Mouse (Mus musculus): ENCODE results near the gene B3gnt8. TPM values are rescaled to one million over a fixed set of nuclear protein-coding genes. Genes with fewer than 3 reads are reported as not detected.

B3gnt8 gene
- total RNA-seq, 2 experiments from 2014 or later: 0.19 to 8.2 TPM

DNA sequence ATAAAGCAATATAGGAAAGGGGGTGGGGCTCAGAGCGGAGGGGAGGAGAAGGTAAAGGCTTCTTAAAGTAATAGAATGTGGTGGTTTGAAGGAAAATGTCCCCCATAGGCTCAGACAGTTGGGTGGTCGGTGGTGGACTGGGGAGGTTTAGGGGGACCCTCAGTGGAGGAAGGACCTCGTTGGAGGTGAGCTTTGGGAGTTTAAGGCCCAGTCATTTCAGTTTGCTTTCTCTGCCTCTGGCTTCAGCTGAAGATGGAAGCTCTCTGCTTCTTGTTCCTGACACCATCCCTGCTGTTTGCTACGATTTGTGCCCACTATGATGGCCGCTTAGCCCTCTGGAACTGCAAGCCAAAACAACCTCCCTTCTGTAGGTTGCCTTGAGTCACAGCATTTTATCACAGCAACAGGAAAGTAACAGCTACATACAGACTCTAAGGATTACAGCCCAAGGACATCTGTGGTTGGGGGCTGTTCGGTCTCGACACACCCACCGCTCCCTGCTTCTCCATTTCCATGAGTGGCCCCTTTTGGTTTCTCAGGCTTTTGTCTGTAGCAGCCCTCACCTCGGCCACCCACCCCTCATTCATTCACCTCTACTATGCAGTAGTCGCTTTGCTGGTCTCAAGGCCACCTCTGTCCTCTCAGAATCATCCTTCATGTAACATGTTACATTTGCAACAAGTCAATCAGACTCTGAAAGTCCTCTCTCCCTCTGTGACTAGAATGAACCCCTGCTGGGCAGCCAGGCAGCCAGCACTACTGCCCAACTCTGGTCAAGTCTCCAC lies 8.9 kb upstream of the B3gnt8 start:
- ATAC-seq (replicated peaks; ENCODE audit: low FRiP score, low TSS enrichment, poor library complexity, severe bottlenecking): no peak

DNA sequence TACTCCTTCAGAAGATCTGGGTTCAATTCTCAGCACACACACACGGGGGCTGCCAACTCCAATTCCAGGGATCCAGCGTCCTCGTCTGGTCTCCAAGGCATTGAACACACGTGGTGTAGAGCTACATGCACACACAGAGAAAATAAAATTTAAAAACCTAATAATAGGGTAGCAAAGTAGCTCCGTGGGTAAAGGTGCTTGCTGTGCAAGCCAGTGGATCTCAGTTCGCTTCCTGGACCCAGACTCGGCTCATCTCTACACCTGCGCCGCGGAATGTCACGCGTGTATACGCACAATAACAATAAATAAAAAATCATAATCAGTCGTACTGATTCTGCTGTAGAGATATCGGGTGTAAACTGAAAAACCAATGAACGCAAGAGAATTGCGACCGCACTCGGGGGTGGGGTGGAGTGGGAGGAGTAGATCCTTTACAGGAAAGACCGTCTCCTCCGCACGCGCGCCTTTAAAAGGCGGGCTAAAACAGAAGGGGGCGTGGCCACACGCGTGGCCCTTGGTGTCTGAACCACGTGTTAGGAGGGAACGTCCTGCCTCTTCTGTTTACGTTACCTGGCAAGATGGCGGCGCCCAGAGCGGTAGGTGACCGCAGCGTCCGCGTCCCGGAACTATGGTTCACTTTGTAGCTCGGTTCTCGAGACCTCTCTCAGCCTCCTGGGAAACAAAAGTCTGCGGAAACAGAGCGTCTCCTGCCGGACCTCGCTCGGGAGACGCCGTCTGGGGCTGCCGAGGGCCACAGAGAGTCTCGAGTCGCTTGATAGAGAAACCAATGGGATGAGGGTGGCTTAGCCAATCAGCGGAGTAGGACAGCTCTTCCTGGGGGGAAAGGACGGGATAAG lies 7.4 kb upstream of the B3gnt8 start, which contains the start of gene Dmac2:
Dmac2 (plus strand) TSS at position 550 of the 857 bp plus-strand sequence.
- ATAC-seq (replicated peaks; ENCODE audit: low FRiP score, low TSS enrichment, poor library complexity, severe bottlenecking): peak; percentile 96

DNA sequence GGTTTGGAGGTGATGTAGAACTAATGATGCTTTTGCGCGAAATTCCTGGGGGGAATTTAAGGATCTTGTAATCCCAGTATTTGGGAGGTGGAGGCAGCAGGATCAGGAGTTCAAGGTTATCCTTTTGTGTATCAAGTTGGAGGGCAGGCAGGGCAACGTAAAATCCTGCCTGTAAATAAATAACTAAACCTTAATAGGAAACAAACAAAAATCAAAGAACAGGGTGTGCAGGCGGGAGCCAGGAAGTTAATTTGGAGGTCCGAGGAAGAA lies 6.8 kb upstream of the B3gnt8 start:
- ATAC-seq (replicated peaks; ENCODE audit: low FRiP score, low TSS enrichment, poor library complexity, severe bottlenecking): no peak

- ATAC-seq (replicated peaks; ENCODE audit: low FRiP score, low TSS enrichment, poor library complexity, severe bottlenecking): no peak
These were observed 6.4 kb upstream of the B3gnt8 start for GRCm38 (mm10) chr7:25620101-25620500.

- ATAC-seq (replicated peaks; ENCODE audit: low FRiP score, low TSS enrichment, poor library complexity, severe bottlenecking): no peak
These were observed 5.7 kb upstream of the B3gnt8 start for GRCm38 (mm10) chr7:25620751-25621150.

DNA sequence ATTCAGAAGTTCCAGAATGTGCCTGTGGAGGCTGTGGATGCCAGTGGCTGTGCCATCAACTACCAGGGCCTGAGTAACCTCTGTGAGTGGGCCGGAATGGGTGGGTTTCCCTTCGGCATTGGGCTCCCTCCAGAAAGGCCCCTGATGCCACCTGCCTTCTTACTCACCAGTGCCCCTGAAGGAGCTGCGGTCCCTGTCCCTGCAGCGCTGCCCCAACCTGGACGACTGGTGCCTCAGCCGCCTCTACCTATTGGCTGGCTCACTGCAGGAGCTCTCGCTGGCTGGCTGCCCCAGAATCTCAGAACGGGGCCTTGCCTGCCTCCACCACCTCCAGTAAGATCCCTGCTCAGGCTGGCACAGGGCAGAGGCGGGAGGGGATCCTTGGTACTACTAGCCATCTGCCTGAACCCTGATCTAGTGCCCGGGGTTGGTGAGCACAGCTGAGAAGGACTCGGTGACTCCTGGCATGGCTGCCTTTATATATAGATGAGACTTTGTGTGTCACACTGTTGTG lies 2.5 kb upstream of the B3gnt8 start:
- no peak for ATAC-seq (replicated peaks; ENCODE audit: low FRiP score, low TSS enrichment, poor library complexity, severe bottlenecking)

DNA sequence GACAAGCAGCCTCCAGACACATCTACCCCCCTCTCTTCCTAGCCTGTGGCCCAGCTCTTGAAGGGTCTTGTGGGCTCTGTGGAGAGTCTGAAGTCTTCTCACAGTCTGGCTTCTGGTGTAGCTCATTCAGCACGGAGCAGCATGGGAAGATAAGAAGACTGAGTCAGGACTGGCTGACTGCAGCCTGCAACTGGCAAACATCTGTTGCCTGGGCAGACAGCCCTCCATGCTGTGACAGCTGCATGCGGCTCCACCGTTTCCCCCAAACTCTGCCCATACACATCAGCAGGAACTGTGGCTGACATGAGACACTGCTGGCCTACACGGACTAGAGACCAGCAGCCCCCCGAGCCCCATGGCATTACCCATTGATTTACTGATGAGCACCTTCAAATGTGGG lies 1.6 kb upstream of the B3gnt8 start:
- ATAC-seq (replicated peaks; ENCODE audit: low FRiP score, low TSS enrichment, poor library complexity, severe bottlenecking): no peak

GRCm38 (mm10) chr7:25625594-25626250 lies 732 bp upstream of the B3gnt8 start:
- peak; percentile 15; the same call in 1 of the 2 replicates for ATAC-seq (replicated peaks; ENCODE audit: low FRiP score, low TSS enrichment, poor library complexity, severe bottlenecking)

DNA sequence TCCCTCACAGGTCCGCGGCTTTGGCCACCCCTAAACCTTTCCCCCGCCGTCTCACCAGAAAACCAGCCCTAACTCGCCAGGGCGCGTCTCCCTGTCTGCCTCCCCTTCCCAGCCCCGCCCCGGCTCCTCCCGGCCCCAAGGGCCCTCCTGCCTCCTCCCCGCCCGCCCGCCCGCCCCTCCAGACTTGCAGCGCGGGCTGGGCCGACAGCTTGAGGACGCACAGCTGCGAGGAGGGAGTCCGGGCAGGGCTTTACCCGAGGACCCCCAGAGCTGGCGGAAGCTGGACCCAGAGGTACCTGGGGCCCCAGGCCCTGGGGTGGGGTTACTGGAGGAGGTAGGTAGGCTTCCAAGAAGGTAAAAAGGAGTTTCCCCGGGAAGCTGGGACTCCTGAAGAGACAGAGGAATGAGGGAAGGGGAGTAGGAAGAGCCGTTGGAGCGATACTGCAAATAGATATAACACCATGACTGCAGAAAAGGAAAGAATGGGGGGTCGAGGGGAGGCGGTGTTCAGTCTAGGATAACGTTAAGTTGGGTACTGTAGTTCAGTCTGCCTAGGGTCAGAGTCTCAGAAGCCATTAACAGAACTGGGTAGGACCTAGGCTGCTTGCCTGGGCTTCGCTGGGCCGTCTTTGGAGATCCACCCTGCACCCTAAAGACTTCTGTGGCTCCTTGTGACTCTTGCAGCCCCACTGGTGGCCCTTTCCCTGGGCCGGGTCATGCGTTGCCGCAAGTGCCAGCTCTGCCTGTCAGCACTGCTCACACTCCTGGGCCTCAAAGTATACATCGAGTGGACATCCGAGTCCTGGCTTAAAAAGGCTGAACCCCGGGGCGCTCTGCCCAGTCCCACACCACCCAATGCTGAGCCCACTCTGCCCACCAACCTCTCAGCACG lies 1.2 kb downstream of the B3gnt8 start:
- peak; percentile 57 for ATAC-seq (replicated peaks; ENCODE audit: low FRiP score, low TSS enrichment, poor library complexity, severe bottlenecking)

DNA sequence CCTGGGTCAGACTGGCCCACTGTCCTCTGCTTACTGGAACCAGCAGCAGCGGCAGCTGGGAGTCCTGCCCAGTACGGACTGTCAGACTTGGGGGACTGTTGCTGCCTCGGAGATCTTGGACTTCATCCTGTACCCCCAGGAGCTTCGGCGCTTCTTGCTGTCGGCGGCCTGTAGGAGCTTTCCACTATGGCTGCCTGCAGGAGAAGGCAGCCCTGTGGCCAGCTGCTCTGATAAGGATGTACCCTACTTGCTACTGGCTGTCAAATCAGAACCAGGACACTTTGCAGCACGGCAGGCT lies 1.8 kb downstream of the B3gnt8 start:
- no peak for ATAC-seq (replicated peaks; ENCODE audit: low FRiP score, low TSS enrichment, poor library complexity, severe bottlenecking)

DNA sequence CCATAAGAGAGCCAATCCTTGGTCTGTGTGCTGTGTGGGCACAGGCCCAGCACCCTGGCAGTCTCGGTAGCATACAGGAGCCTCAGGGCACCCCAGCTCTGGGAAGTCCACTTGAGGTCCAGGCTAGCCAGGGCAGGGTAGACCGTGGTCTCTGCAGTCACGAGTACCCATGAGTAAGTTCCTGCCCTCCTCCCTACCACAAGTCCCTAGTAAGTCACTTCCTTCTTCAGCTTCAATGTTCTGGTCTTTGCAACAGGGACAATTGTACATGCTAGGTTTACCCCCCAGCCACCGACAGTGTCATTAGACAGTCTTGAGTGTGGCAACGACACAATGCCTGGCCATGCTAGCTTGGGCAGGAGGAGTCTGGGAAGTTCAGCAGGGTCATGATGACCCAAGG lies 6.2 kb downstream of the B3gnt8 start:
- ATAC-seq (replicated peaks; ENCODE audit: low FRiP score, low TSS enrichment, poor library complexity, severe bottlenecking): no peak

DNA sequence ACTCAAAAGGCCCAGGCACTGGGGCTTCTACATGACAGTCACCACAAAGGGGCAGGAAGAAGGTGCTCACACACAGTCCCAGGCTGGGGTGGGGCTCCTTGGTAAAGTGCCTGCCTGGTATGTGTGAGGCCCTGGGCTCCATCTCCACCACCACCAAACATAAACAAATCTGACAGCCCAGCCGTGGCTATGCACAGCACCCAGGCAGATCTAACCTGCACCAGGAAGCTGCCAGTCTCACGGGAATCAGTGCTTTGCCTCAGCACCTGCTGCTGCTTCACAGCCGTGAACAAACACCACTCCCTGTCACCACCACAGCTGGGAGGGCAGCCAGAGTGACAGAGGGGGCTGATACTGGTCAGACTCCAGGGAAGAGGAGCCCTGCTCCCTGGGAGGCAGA lies 9.9 kb downstream of the B3gnt8 start:
- 0 out of 2 replicates have a peak, but pooled peaks have one; percentile 25 for ATAC-seq (replicated peaks; ENCODE audit: low FRiP score, low TSS enrichment, poor library complexity, severe bottlenecking)

GRCm38 (mm10) chr7:25637099-25637498 lies 10.6 kb downstream of the B3gnt8 start:
- ATAC-seq (replicated peaks; ENCODE audit: low FRiP score, low TSS enrichment, poor library complexity, severe bottlenecking): no peak

DNA sequence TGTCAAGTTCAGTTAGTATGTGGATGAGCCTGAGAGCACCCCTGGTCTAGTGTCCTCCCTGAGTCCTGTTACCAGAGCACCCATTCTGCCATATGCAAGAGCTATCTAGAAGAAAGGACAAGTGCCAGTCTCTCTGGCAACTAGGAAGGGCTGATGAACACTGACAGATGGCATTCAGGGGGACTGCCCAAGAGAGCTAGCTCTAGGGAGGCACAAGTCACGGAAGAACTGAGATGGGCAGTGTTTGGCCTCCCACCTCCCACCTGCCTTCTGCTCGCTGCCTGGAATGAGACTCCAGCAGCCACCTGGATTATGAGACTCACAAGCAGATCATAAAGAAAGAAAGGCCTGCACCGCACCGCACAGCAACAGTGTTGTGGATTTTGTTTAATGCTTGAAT lies 13.3 kb downstream of the B3gnt8 start:
- no peak for ATAC-seq (replicated peaks; ENCODE audit: low FRiP score, low TSS enrichment, poor library complexity, severe bottlenecking)

DNA sequence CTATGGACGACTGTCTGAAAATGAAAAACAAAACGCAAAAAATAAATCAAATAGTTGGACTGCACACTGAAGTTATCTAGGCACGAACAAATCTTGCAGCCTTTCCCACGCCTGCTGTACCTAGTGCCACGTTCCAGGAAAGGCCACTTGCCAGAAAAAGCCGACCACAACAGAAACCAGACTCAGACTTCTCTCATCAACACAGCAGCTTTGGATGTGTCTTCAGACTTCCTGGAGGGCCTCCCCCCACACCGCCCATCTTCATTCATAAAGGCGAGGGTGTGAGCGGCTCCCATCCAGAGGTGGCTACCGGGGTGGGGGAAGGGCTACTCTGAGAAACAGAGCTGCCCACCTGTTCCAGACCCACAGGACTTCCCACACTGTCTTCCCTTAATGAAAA lies 17.7 kb downstream of the B3gnt8 start:
- ATAC-seq (replicated peaks; ENCODE audit: low FRiP score, low TSS enrichment, poor library complexity, severe bottlenecking): no peak

- ATAC-seq (replicated peaks; ENCODE audit: low FRiP score, low TSS enrichment, poor library complexity, severe bottlenecking): no peak
These were observed 18.2 kb downstream of the B3gnt8 start for GRCm38 (mm10) chr7:25644631-25645030.

- ATAC-seq (replicated peaks; ENCODE audit: low FRiP score, low TSS enrichment, poor library complexity, severe bottlenecking): no peak
These were observed 18.6 kb downstream of the B3gnt8 start for GRCm38 (mm10) chr7:25645074-25645473.

DNA sequence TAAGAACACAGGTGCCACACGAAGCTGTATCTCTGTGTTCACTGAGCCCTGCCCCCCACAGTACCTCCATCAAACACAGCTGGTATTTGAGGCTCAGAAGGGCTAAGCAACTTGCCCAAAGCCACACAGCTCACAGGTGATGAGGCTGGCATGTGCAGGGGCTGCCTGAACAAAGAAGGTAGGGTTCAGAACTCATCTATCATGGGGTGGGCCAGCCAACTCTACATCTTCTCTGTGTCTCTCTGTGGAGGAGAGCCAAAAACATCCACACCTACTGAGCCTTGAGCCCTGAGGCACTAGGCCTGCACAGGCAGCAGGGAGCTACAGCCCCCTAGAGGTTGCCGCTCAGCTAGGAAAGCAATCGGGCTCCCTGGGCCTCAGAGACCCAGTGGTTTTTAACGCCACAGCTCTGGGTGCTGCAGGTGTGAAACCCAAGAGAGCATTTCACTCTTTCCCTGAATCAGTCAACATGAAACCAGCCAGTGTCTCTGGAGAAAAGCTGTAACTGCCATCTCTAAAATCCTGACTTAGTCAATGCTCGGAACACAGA lies 21.2 kb downstream of the B3gnt8 start:
- ATAC-seq (replicated peaks; ENCODE audit: low FRiP score, low TSS enrichment, poor library complexity, severe bottlenecking): peak; percentile 46; the same call in 1 of the 2 replicates

GRCm38 (mm10) chr7:25649839-25650238 lies 23.4 kb downstream of the B3gnt8 start:
- ATAC-seq (replicated peaks; ENCODE audit: low FRiP score, low TSS enrichment, poor library complexity, severe bottlenecking): peak; percentile 49

Measured in megakaryocyte-erythroid progenitor cell, adult 5-6 weeks (primary cell).